Mouse (Mus musculus): ENCODE measurements around the gene Tcfl5.

The Tcfl5 gene

DNA sequence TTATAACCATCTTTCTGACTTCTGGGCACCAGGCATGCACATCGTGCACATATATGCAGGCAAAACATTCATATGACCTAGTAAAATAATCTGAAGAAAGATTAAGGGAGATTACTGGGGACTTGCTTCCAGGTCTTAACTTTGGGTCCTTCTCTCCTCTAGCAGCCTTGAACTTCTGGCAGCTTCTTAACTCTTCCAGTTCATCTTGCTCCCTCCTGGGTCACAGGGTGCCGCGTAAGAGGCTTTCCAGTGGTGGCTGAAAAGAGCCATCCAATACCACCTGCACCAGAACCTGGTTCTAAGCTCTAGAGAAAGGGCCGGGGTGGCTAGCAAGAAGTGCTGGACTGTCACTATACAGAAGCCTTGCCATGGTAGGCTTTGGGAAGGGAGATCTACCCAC is 45.0 kb downstream of the Tcfl5 start, which contains the start of gene Col9a3:
Gene Col9a3, plus strand, starts transcription at position 301 of the 400 bp plus-strand sequence.
- DNase-seq = no peak

DNA sequence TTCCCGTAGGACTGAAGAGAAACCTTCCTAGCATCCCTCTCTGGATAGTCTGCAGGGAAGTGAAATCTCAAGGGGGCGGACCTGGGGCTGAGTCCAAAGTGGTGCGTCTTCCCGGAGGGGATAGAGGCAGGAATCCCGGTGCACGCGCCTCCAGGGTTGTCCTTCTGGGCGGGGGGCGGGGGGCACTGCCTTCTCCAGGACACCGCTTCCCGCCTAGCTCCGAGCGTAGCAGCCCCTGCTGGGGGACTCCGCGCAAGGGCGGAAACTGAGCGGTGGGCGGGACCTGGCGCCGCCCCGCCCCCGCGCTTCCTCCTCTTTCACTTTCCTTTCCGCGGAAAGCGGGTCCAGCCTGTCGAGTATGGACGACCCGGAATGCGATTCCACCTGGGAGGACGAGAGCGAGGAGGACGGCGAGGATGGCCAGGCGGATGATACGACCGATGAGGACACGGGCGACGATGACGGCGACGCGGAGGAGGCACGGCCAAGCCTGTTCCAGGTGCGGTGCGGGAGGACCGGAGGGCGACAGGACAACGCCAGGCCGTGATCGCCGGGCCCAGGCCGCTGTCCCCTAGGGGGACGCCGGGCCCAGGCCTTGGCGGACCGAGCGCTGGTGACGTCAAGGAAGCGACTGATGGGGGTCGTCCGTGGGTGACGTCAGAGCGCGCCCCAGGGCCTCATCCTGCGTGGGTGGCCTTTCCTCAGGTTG is 53.2 kb downstream of the Tcfl5 start, which contains the start of gene Ogfr:
Gene Ogfr, plus strand, starts transcription at position 123 of the 709 bp plus-strand sequence.
- DNase-seq = peak; percentile 88

DNA sequence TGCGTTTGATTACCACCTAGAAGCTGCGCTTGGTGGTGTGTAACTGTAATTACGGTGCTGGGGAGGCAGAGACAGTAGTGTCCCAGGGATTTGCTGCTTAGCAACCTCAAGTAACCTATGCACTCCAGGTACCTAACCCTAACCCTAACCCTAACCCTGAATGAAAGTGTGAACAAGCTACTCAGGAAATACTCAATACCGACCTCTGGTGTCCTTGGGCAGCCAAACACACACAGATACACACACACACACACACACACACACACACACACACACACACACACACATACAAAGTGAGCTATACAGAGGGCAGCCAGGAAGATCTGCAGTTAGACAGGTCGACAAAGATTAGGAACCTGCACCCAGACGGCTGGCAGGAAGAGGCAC is 53.8 kb downstream of the Tcfl5 start:
- no peak for DNase-seq

DNA sequence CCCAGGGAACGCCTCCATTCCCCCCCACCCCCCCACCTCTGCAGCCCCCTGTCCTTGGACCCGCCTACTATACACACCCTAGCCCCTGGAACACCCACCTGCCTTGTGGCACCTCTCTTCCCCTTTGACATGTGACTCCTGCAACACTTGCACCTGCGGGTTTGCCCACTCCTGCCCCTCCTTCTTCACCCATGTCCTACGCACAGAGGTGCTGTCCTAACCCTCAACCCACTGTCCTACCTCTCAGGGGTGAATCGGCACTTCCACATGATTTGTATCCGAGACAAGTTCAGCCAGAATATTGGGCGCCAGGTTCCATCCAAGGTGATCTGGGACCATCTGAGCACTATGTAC is 59.4 kb downstream of the Tcfl5 start:
- DNase-seq = peak; percentile 38

DNA sequence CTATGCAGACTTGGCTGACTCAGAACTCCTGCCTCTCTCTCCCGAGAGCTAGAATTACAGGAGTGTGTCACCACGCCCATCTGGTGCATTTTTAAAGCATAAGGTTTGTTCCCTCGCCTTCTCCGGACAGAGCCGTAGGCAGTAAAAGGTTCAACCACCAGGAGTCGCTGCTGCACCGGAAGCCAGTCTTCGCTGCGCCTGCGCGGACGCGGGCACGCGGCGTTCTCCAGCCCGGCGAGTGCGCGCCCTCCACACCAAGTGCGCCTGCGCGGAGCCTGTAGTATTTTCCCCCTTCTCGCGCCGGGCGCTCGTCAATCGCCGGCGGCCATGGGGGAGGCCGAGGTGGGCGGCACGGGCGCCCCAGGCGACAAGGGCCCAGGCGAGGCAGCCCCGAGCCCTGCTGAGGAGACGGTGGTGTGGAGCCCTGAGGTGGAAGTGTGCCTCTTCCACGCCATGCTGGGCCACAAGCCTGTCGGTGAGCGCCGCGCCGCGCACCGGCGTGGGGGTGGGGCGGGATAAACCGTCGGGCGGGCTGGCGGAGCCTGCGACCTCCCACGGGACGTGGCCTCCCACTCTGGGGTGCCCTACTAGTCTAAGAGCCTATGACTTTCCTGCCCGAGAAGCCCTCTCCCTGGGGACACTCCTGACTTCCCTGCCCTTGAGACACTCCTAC is 59.9 kb downstream of the Tcfl5 start:
- DNase-seq = peak; percentile 98

DNA sequence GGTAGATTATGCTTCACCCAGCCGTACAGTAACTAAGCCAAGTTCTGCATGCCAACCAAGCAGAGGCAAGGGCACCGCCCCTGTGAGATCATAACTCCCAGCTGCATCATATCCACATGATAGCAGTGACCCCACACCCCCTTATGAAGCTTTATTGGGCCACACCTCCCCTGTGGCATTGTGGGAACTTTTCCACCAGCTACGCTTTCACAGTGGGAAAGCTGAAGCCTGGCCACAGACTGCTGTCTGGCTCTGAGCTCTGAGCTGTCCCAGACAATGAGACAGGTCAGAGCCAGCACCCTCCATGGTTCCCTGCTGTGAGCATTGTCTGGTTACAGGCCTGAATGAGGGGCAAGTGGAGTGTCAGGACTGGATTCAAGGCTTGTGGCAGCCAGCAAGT is 61.5 kb downstream of the Tcfl5 start, which contains the start of gene Mrgbp:
Gene Mrgbp, plus strand, starts transcription at position 303 of the 400 bp plus-strand sequence.
- no peak for DNase-seq

DNA sequence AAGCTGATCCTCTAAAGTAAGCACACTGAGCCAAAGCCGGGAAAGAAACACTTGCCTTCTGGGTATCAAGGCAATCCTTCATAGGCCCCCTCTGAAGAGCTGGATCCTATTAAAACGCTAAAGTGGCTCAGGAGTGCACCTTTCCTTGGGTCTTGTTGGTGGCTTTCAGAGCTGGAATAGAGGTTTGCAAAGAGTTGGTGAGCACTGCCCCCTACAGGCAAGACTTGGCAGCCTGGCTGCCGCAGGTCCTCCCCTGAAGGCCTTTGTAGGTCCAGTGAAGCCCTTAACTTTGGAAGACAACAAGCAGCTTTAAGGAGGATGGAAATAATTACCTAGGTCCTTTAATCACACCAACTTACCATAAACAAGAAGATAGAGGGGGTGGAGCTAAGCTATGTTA is 63.8 kb downstream of the Tcfl5 start:
- peak; percentile 66 for DNase-seq

DNA sequence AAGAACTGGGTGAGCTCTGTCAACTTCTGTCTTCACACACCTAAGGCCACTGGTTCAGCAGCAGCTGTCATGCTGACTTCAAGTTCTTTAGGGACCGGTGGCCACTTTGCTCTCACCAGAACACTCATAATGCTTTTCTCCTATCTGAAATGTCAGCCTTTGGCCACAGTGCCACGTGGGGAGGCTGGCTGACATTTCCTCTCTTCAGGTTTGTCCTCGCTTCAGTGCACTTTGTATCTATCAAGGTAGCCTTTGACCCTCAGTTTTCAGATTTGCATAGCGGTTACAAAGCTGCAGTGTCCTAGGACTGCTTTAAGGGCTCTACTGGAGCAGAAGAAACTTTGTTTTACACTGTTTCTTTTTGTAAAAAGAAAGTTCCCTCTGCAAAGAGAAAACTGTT is 66.0 kb downstream of the Tcfl5 start:
- DNase-seq = no peak
